Mouse (Mus musculus): Measurements from ENCODE around the gene Adprh.

Adprh gene

GRCm38 (mm10) chr16:38442216-38442615 lies 10.3 kb downstream of the Adprh start:
- no peak for DNase-seq (ENCODE audit: low read depth)

GRCm38 (mm10) chr16:38441611-38442010 lies 10.9 kb downstream of the Adprh start:
- no peak for DNase-seq (ENCODE audit: low read depth)

- no peak for DNase-seq (ENCODE audit: low read depth)
These were observed 12.1 kb downstream of the Adprh start for GRCm38 (mm10) chr16:38440403-38440802.

GRCm38 (mm10) chr16:38439190-38439589 lies 13.3 kb downstream of the Adprh start:
- DNase-seq (ENCODE audit: low read depth) = no peak

GRCm38 (mm10) chr16:38434295-38434795 lies 18.2 kb downstream of the Adprh start:
- DNase-seq (ENCODE audit: low read depth) = no peak

- DNase-seq (ENCODE audit: low read depth) = no peak
These were observed 19.0 kb downstream of the Adprh start for GRCm38 (mm10) chr16:38433514-38433913.

GRCm38 (mm10) chr16:38432498-38433425 lies 19.7 kb downstream of the Adprh start, which contains the start of gene Pla1a:
Pla1a (minus strand) TSS chr16:38433145.
- no peak for DNase-seq (ENCODE audit: low read depth)

- no peak for DNase-seq (ENCODE audit: low read depth)
These were observed 20.9 kb downstream of the Adprh start for GRCm38 (mm10) chr16:38431446-38432185.

GRCm38 (mm10) chr16:38425799-38426198 lies 26.7 kb downstream of the Adprh start:
- DNase-seq (ENCODE audit: low read depth) = no peak

- DNase-seq (ENCODE audit: low read depth) = no peak
These were observed 27.1 kb downstream of the Adprh start for GRCm38 (mm10) chr16:38425374-38425773.

- DNase-seq (ENCODE audit: low read depth) = no peak
These were observed 37.5 kb downstream of the Adprh start for GRCm38 (mm10) chr16:38414953-38415352.

- DNase-seq (ENCODE audit: low read depth) = no peak
These were observed 44.1 kb downstream of the Adprh start for GRCm38 (mm10) chr16:38408416-38408815.

GRCm38 (mm10) chr16:38407584-38407983 lies 44.9 kb downstream of the Adprh start:
- DNase-seq (ENCODE audit: low read depth) = no peak

GRCm38 (mm10) chr16:38406708-38407107 lies 45.8 kb downstream of the Adprh start:
- no peak for DNase-seq (ENCODE audit: low read depth)

GRCm38 (mm10) chr16:38406293-38406692 lies 46.2 kb downstream of the Adprh start:
- DNase-seq (ENCODE audit: low read depth) = no peak

GRCm38 (mm10) chr16:38403639-38404038 lies 48.9 kb downstream of the Adprh start:
- DNase-seq (ENCODE audit: low read depth) = no peak

GRCm38 (mm10) chr16:38401468-38401867 lies 51.0 kb downstream of the Adprh start:
- DNase-seq (ENCODE audit: low read depth) = no peak

GRCm38 (mm10) chr16:38400311-38400960 lies 52.1 kb downstream of the Adprh start:
- no peak for DNase-seq (ENCODE audit: low read depth)

- DNase-seq (ENCODE audit: low read depth) = no peak
These were observed 52.8 kb downstream of the Adprh start for GRCm38 (mm10) chr16:38399531-38400231.

- DNase-seq (ENCODE audit: low read depth) = no peak
These were observed 53.4 kb downstream of the Adprh start for GRCm38 (mm10) chr16:38399076-38399475.

- DNase-seq (ENCODE audit: low read depth) = no peak
These were observed 54.2 kb downstream of the Adprh start for GRCm38 (mm10) chr16:38398266-38398665.

GRCm38 (mm10) chr16:38396155-38396554 lies 56.3 kb downstream of the Adprh start:
- DNase-seq (ENCODE audit: low read depth) = no peak

Measured in c-Kit-positive CD71-negative TER-119-negative erythroid progenitor cells, embryonic 14.5 days (primary cell).